Mouse (Mus musculus) testis, adult 2 months (tissue): ENCODE measurements around the gene Mtcl1.

Experiments
- CTCF ChIP-seq: fragments of 200-500 bp; IDR thresholded peaks from 2 replicates; pipeline ENCODE4 v1.5.1; 2012; ENCODE audit warnings: low read depth, mild to moderate bottlenecking, inconsistent platforms, low read length, moderate library complexity; ENCODE audit not compliant: control insufficient read depth, insufficient read depth, insufficient replicate concordance
- POLR2A ChIP-seq: fragments of 200-500 bp; IDR thresholded peaks from 2 replicates; pipeline ENCODE4 v1.6.1; 2012; ENCODE audit warnings: low read depth, mild to moderate bottlenecking, inconsistent platforms, low read length, moderate library complexity; ENCODE audit not compliant: control insufficient read depth

DNA sequence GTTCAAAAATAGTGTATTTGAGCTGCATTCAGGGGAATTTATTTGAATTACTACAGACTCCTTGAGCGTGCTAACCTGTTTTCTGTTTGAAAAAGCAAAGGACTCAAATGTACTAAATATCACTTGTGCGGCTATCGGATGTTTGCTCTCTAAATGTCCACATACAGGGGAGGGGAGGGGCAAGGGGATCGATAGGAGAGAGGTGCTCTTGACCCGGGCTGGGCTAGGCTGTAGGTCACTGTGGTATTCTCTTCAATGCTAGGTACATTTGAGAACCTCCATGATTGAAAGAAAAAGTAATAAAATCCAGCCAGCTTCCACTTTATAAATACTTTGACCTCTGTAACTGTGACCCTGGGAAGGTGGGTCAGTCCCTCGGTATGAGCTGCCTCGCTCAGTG, 33.1 kb downstream of the Mtcl1 start:
- TF ChIP-seq POLR2A (no peak), CTCF (no peak)
